Mouse (Mus musculus): ENCODE measurements around the gene Hist2h2aa1.
"Not testable (repeated sequence)": the region's sequence is repeated elsewhere in the genome, so short reads cannot be mapped to it uniquely, and the experiment has no call there.

Gene Hist2h2aa1

GRCm38 (mm10) chr3:96254683-96255355 is 9.5 kb downstream of the Hist2h2aa1 start:
- no peak for DNase-seq (ENCODE audit: low spot score in 2 of 2)

- DNase-seq (ENCODE audit: low spot score in 2 of 2), result no peak
Measured at GRCm38 (mm10) chr3:96255926-96256593, 10.8 kb downstream of the Hist2h2aa1 start.

- no peak for DNase-seq (ENCODE audit: low spot score in 2 of 2)
Measured at GRCm38 (mm10) chr3:96257190-96257589, 11.9 kb downstream of the Hist2h2aa1 start.

- DNase-seq (ENCODE audit: low spot score in 2 of 2), result no peak
Measured at GRCm38 (mm10) chr3:96260220-96260619, 14.9 kb downstream of the Hist2h2aa1 start.

GRCm38 (mm10) chr3:96261623-96262022 is 16.3 kb downstream of the Hist2h2aa1 start:
- DNase-seq (ENCODE audit: low spot score in 2 of 2), result no peak

- DNase-seq (ENCODE audit: low spot score in 2 of 2), result peak; percentile 64 to 70
Measured at GRCm38 (mm10) chr3:96262216-96262875, 17.0 kb downstream of the Hist2h2aa1 start.

- peak; percentile 98 to 99 for DNase-seq (ENCODE audit: low spot score in 2 of 2)
Measured at GRCm38 (mm10) chr3:96262979-96263550, 17.8 kb downstream of the Hist2h2aa1 start, which contains the start of gene Hist2h4. Gene Hist2h4, minus strand, starts transcription at chr3:96263311.

- no peak for DNase-seq (ENCODE audit: low spot score in 2 of 2)
Measured at GRCm38 (mm10) chr3:96263558-96264403, 18.5 kb downstream of the Hist2h2aa1 start.

GRCm38 (mm10) chr3:96264404-96264949 is 19.2 kb downstream of the Hist2h2aa1 start:
- DNase-seq (ENCODE audit: low spot score in 2 of 2), result no peak

- DNase-seq (ENCODE audit: low spot score in 2 of 2), result no peak
Measured at GRCm38 (mm10) chr3:96266132-96266710, 20.9 kb downstream of the Hist2h2aa1 start.

- no peak for DNase-seq (ENCODE audit: low spot score in 2 of 2)
Measured at GRCm38 (mm10) chr3:96267541-96267940, 22.2 kb downstream of the Hist2h2aa1 start.

- DNase-seq (ENCODE audit: low spot score in 2 of 2), result peak; percentile 70 to 72
Measured at GRCm38 (mm10) chr3:96268051-96268775, 22.9 kb downstream of the Hist2h2aa1 start, which contains the start of gene Hist2h3b. Gene Hist2h3b, plus strand, starts transcription at chr3:96268654.

- not testable (repeated sequence) for DNase-seq (ENCODE audit: low spot score in 2 of 2)
Measured at GRCm38 (mm10) chr3:96268776-96269378, 23.6 kb downstream of the Hist2h2aa1 start.

GRCm38 (mm10) chr3:96269511-96270474 is 24.5 kb downstream of the Hist2h2aa1 start, which contains the start of gene Hist2h2bb:
Gene Hist2h2bb, plus strand, starts transcription at chr3:96269752.
- peak; percentile 92 to 95 for DNase-seq (ENCODE audit: low spot score in 2 of 2)

GRCm38 (mm10) chr3:96273591-96274465 is 28.5 kb downstream of the Hist2h2aa1 start:
- DNase-seq (ENCODE audit: low spot score in 2 of 2), result no peak

- DNase-seq (ENCODE audit: low spot score in 2 of 2), result peak in 1 of 2 experiments; percentile 37
Measured at GRCm38 (mm10) chr3:96277428-96277799, 32.1 kb downstream of the Hist2h2aa1 start.

Measured in frontal cortex, postnatal 25 days (tissue).